Mouse (Mus musculus) megakaryocyte-erythroid progenitor cell, adult 5 weeks (primary cell): ENCODE data around the gene Cyp2w1. TPM values are rescaled to one million over a fixed set of nuclear protein-coding genes. Genes with fewer than 3 reads are reported as not detected.

ENCODE experiments used
- polyA plus RNA-seq: library from polyadenylated mRNA; stranded (reverse); fragments of >175 nt; gene quantifications from 2 replicates; pipeline ENCODE4 v1.2.3, GENCODE M21; 2012

The Cyp2w1 gene
- polyA plus RNA-seq = not detected in 2 replicates

GRCm38 (mm10) chr5:139352317-139352716 lies at the start of gene Cyp2w1:
TSS of gene Cyp2w1 (plus strand) at chr5:139352617.

GRCm38 (mm10) chr5:139325395-139325966 lies 26.9 kb upstream of the Cyp2w1 start, which contains the start of gene Adap1:
TSS of gene Adap1 (minus strand) at chr5:139325622.

GRCm38 (mm10) chr5:139351134-139351533 lies 1.3 kb upstream of the Cyp2w1 start, which contains the start of gene Cox19:
TSS of gene Cox19 (minus strand) at chr5:139351418.

GRCm38 (mm10) chr5:139377468-139378270 lies 25.3 kb downstream of the Cyp2w1 start, which contains the start of gene Gpr146:
TSS of gene Gpr146 (plus strand) at chr5:139377697.

GRCm38 (mm10) chr5:139404801-139405401 lies 52.5 kb downstream of the Cyp2w1 start, which contains the start of gene C130050O18Rik:
TSS of gene C130050O18Rik (plus strand) at chr5:139405280.

Other genes with a start within 250 kb of the Cyp2w1 start
- 0.53 and 2.4 TPM in 2 replicates for gene Prkar1b, start 202.6 kb upstream of the Cyp2w1 start, polyA plus RNA-seq
- gene Dnaaf5, start 202.4 kb upstream of the Cyp2w1 start, polyA plus RNA-seq = 50.7 and 61.5 TPM in 2 replicates
- gene Sun1, start 152.0 kb upstream of the Cyp2w1 start, polyA plus RNA-seq = 13.7 and 14.2 TPM in 2 replicates
- gene Get4, start 100.3 kb upstream of the Cyp2w1 start, polyA plus RNA-seq = 60.9 and 71.8 TPM in 2 replicates
- gene Adap1, start 27.0 kb upstream of the Cyp2w1 start, polyA plus RNA-seq = 67.4 and 83.3 TPM in 2 replicates
- 37.3 and 41.7 TPM in 2 replicates for gene Cox19, start 1.2 kb upstream of the Cyp2w1 start, polyA plus RNA-seq
- gene Gpr146, start 25.1 kb downstream of the Cyp2w1 start, polyA plus RNA-seq = 16.1 and 17.3 TPM in 2 replicates
- gene C130050O18Rik, start 52.7 kb downstream of the Cyp2w1 start, polyA plus RNA-seq = 0.32 and 0.91 TPM in 2 replicates
- not detected in 2 replicates for gene Gper1, start 70.5 kb downstream of the Cyp2w1 start, polyA plus RNA-seq
- gene 3110082I17Rik, start 107.9 kb downstream of the Cyp2w1 start, polyA plus RNA-seq = 64.1 and 88.1 TPM in 2 replicates
- gene Zfand2a, start 131.9 kb downstream of the Cyp2w1 start, polyA plus RNA-seq = 10.3 and 12.6 TPM in 2 replicates
- gene Uncx, start 190.9 kb downstream of the Cyp2w1 start, polyA plus RNA-seq = not detected in 2 replicates